Mouse (Mus musculus): ENCODE measurements around the gene Parp1. TPM values are rescaled to one million over a fixed set of nuclear protein-coding genes. Genes with fewer than 3 reads are reported as not detected.

Gene Parp1
- 90.5 and 103 TPM in 2 replicates for polyA plus RNA-seq (2014; fragmentation: Nextera tagmentation; extraction: Ambion mirVana)

DNA sequence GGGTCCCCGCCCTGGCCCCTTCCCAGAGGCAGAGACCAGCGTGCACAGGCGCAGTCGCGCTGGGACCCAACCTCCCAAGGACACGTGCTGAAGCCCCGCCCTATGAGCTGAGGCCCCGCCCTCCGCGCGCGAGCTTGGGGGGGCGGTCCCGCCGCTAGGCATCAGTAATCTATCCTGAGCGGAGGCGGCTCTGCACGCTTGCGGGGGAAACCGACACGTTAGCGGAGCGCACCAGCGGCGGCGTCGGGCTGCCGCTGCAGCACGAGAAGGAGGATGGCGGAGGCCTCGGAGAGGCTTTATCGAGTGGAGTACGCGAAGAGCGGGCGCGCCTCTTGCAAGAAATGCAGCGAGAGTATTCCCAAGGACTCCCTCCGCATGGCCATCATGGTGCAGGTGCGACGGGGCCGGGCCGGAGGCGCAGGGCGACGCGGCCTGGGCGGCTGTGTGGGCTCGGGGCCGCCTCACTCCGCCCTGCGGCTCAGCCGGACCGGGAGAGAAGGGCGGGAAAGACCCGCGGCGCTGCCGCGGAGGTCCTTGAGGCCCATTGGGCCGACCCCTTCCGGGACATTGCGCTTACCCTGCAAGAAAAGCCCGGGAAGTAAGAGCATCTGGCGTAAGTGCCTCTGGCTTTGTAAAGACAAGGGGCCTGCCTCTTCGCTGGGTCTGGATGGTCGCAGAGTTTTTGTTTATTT lies at the start of gene Parp1:
Gene Parp1, plus strand, starts transcription at position 164 of the 692 bp plus-strand sequence.
- Histone ChIP-seq H3K4me1 (ENCODE audit: control insufficient read depth, insufficient read depth, low read length) (peaks cover 16% of the 10 kb centered on the region), H3K27me3 (replicated peaks; ENCODE audit: control insufficient read depth, insufficient read depth, low read length) (no peaks in the 10 kb centered on the region), H3K9me3 (ENCODE audit: control insufficient read depth, low read length) (no peaks in the 10 kb centered on the region), H3K4me2 (ENCODE audit: low read depth, low read length) (peak within 1 kb of the TSS; percentile 95), H3K27ac (replicated peaks; ENCODE audit: low read depth, low read length) (peak within 1 kb of the TSS; percentile 94), H3K4me3 (ENCODE audit: low read depth, low read length) (peak within 1 kb of the TSS; percentile 91), H3K9ac (ENCODE audit: low read depth, low read length) (peak within 1 kb of the TSS; percentile 89), H3K36me3 (ENCODE audit: control insufficient read depth, insufficient read depth, low read length) (peaks cover 13% of the 10 kb centered on the region)
- under 1% methylated on average over 37 of the region's 67 CpGs for WGBS
- DNase-seq (ENCODE audit: low spot score) = peak; percentile 98
- ATAC-seq (ENCODE audit: low read depth) = peak; percentile 97

DNA sequence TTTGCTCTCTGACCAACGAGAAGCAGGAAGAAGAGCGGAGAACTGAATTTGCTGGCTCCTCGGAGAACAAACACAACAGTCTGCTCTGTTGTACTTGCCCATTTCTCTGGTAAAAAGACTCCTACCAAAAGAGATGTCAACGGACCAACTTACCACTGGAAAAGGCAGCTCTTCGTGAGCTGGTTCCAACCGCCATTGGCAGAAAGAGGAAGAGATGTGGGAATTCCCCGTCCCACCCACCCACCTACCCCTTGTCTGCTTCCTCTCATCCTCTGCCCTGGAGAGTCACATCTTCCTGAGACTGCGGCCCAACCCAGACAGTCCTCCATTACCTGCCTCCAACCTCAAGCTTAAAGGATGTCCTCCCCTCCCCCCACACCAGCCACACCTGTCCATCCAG lies 49.2 kb upstream of the Parp1 start:
- H3K27ac ChIP-seq (replicated peaks; ENCODE audit: low read depth, low read length) = 0 out of 2 replicates have a peak overlapping the region, but pooled peaks have one; percentile 4
- H3K27me3 ChIP-seq (replicated peaks; ENCODE audit: control insufficient read depth, insufficient read depth, low read length) = no peaks in the 10 kb centered on the region
- ATAC-seq (ENCODE audit: low read depth) (no peak), DNase-seq (ENCODE audit: low spot score) (no peak)
- no peak overlapping the region for H3K9ac ChIP-seq (ENCODE audit: low read depth, low read length)
- WGBS = 90% methylated on average over 8 of the region's 8 CpGs
- no peak overlapping the region for H3K4me2 ChIP-seq (ENCODE audit: low read depth, low read length)
- no peak overlapping the region for H3K4me3 ChIP-seq (ENCODE audit: low read depth, low read length)
- no peaks in the 10 kb centered on the region for H3K36me3 ChIP-seq (ENCODE audit: control insufficient read depth, insufficient read depth, low read length)
- H3K9me3 ChIP-seq (ENCODE audit: control insufficient read depth, low read length) = no peaks in the 10 kb centered on the region
- peaks cover 23% of the 10 kb centered on the region for H3K4me1 ChIP-seq (ENCODE audit: control insufficient read depth, insufficient read depth, low read length)

DNA sequence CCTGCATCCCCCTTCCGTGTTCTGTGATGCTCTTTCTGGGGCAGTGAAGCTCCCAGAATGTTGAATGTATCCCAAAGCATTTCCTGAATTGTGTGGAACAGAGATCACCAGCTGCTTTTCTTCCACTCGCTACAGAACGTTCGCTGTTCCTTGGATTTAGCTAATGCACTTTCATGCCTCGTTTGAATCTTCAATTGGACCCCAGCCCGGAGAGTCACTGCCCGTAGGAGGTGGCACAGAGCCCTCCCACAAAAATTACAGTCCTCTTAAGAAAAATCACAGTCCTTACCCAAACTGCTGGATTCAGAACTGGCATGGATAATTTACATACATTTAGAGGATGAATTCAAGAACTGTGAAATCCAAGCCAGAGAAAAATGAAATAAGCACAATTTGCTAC lies 48.5 kb upstream of the Parp1 start:
- H3K27me3 ChIP-seq (replicated peaks; ENCODE audit: control insufficient read depth, insufficient read depth, low read length) = no peaks in the 10 kb centered on the region
- no peaks in the 10 kb centered on the region for H3K9me3 ChIP-seq (ENCODE audit: control insufficient read depth, low read length)
- peaks cover 18% of the 10 kb centered on the region for H3K4me1 ChIP-seq (ENCODE audit: control insufficient read depth, insufficient read depth, low read length)
- WGBS = 32% methylated on average over 7 of the region's 7 CpGs
- no peak overlapping the region for H3K4me2 ChIP-seq (ENCODE audit: low read depth, low read length)
- ATAC-seq (ENCODE audit: low read depth) (no peak), DNase-seq (ENCODE audit: low spot score) (peak; percentile 86)
- H3K4me3 ChIP-seq (ENCODE audit: low read depth, low read length) = no peak overlapping the region
- 0 out of 2 replicates have a peak overlapping the region, but pooled peaks have one; percentile 4 for H3K27ac ChIP-seq (replicated peaks; ENCODE audit: low read depth, low read length)
- no peaks in the 10 kb centered on the region for H3K36me3 ChIP-seq (ENCODE audit: control insufficient read depth, insufficient read depth, low read length)
- no peak overlapping the region for H3K9ac ChIP-seq (ENCODE audit: low read depth, low read length)

DNA sequence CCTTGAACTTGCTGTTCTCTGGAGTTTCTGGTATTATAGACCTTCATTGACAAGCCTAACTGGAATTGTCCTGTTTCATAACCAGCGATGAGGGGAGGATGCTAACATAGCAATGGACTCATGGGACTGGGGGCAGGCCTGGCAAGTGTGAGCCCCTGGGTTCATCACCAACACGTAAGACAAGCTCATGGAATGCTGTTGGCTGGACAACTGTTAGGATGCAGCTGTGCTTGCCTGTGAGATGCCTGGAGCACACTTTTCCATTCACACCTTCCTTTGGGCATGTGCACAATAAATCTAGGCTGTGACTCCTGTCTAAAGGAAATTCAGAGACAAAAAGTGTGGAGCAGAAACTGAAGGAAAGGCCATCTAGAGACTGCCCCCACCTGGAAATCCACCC lies 45.4 kb upstream of the Parp1 start:
- Histone ChIP-seq H3K27ac (replicated peaks; ENCODE audit: low read depth, low read length) (no peak overlapping the region), H3K4me2 (ENCODE audit: low read depth, low read length) (no peak overlapping the region), H3K9me3 (ENCODE audit: control insufficient read depth, low read length) (no peaks in the 10 kb centered on the region), H3K4me1 (ENCODE audit: control insufficient read depth, insufficient read depth, low read length) (peaks cover 13% of the 10 kb centered on the region), H3K9ac (ENCODE audit: low read depth, low read length) (no peak overlapping the region), H3K4me3 (ENCODE audit: low read depth, low read length) (no peak overlapping the region), H3K36me3 (ENCODE audit: control insufficient read depth, insufficient read depth, low read length) (no peaks in the 10 kb centered on the region), H3K27me3 (replicated peaks; ENCODE audit: control insufficient read depth, insufficient read depth, low read length) (no peaks in the 10 kb centered on the region)
- no peak for DNase-seq (ENCODE audit: low spot score)
- no peak for ATAC-seq (ENCODE audit: low read depth)
- 81% methylated on average over 2 of the region's 2 CpGs for WGBS

DNA sequence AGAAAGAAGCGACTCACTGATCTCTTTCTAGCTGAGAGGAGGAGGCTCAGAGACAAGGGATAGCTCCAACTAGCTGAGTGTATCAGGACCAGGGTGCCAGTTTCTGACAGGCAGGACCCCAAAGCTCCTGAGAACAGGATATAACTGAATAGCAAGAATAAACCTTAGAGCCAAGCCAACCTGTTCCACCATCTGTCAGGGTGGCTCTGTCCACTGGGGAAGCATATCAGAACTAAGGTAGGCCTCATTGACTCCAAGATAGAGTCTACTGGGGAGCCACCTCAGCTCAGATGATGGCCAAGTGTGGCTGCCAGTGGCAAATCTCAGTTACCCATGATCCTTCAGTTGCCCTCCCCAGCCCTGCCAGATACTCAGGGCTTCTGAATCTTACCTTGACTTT lies 43.4 kb upstream of the Parp1 start:
- Histone ChIP-seq H3K27me3 (replicated peaks; ENCODE audit: control insufficient read depth, insufficient read depth, low read length) (no peaks in the 10 kb centered on the region), H3K27ac (replicated peaks; ENCODE audit: low read depth, low read length) (no peak overlapping the region), H3K4me1 (ENCODE audit: control insufficient read depth, insufficient read depth, low read length) (peaks cover 4% of the 10 kb centered on the region), H3K4me3 (ENCODE audit: low read depth, low read length) (no peak overlapping the region), H3K36me3 (ENCODE audit: control insufficient read depth, insufficient read depth, low read length) (no peaks in the 10 kb centered on the region), H3K9ac (ENCODE audit: low read depth, low read length) (no peak overlapping the region), H3K4me2 (ENCODE audit: low read depth, low read length) (no peak overlapping the region), H3K9me3 (ENCODE audit: control insufficient read depth, low read length) (no peaks in the 10 kb centered on the region)
- 78% methylated on average over 1 of the region's 1 CpGs for WGBS
- no peak for ATAC-seq (ENCODE audit: low read depth)
- no peak for DNase-seq (ENCODE audit: low spot score)

DNA sequence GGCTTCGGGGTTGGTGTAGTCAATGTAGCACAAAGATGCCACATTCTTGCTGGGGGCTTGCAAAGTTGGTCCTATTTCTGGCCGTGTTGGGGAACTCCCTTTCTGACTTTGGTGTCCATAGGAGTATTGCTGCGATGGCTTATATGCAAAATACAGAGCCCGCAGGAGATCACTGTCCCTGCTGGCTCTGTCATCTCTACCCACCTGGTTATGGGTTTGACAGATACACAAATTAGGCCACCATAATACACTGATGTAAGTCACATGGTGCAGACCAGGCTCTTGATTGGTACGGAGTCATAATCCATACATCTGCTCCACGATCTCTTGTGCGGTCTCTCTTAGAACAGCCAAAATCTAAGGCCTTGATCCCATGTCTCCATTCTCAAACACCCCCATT lies 38.9 kb upstream of the Parp1 start:
- ATAC-seq (ENCODE audit: low read depth) = no peak
- WGBS = 88% methylated on average over 7 of the region's 7 CpGs
- DNase-seq (ENCODE audit: low spot score) = no peak
- no peaks in the 10 kb centered on the region for H3K4me1 ChIP-seq (ENCODE audit: control insufficient read depth, insufficient read depth, low read length)
- no peak overlapping the region for H3K27ac ChIP-seq (replicated peaks; ENCODE audit: low read depth, low read length)
- H3K36me3 ChIP-seq (ENCODE audit: control insufficient read depth, insufficient read depth, low read length) = no peaks in the 10 kb centered on the region
- no peaks in the 10 kb centered on the region for H3K27me3 ChIP-seq (replicated peaks; ENCODE audit: control insufficient read depth, insufficient read depth, low read length)
- no peak overlapping the region for H3K9ac ChIP-seq (ENCODE audit: low read depth, low read length)
- no peak overlapping the region for H3K4me2 ChIP-seq (ENCODE audit: low read depth, low read length)
- H3K9me3 ChIP-seq (ENCODE audit: control insufficient read depth, low read length) = peaks cover 14% of the 10 kb centered on the region; the same call in 1 of the 2 replicates
- H3K4me3 ChIP-seq (ENCODE audit: low read depth, low read length) = no peak overlapping the region

DNA sequence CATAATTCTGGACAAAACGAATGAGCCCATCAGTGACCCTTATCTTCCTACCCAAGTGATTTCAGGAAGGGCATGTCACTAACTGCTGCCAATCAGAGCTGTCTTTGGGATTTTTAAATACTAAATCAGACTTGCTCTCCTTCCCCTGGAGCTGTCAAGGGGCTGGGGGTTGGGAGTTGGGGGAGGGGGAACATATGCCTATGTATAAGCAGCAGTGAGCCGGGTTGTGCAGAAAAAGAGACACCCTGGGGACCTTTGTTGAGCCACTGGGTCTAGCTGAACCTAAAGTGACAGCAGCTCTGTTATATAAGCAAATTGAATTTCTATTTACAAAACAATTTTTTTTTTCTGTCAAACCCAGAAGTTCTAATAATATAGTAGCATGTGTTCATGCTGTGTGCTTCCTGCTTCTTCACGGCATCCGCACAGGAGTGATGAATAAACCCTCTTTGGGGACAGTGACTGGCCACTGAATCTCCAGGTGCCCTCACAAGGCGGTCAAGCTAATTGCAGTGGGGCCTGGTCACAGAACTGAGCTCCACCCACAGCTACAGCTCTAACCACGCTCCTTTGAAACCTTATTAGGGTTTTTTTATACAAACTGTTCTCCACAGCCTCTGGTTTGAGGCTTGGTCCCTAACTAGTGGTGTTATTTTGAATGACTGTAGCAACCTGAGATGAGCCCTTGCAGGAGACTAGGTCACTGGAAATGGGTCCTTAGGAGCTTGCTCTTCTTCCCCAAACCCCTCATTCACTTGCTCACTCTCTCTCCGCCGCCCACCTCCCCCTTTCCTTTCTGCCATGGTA lies 38.1 kb upstream of the Parp1 start:
- WGBS = 60% methylated on average over 8 of the region's 8 CpGs
- no peaks in the 10 kb centered on the region for H3K27me3 ChIP-seq (replicated peaks; ENCODE audit: control insufficient read depth, insufficient read depth, low read length)
- no peak for ATAC-seq (ENCODE audit: low read depth)
- peaks cover 14% of the 10 kb centered on the region; the same call in 1 of the 2 replicates for H3K9me3 ChIP-seq (ENCODE audit: control insufficient read depth, low read length)
- no peaks in the 10 kb centered on the region for H3K36me3 ChIP-seq (ENCODE audit: control insufficient read depth, insufficient read depth, low read length)
- H3K4me2 ChIP-seq (ENCODE audit: low read depth, low read length) = no peak overlapping the region
- H3K9ac ChIP-seq (ENCODE audit: low read depth, low read length) = no peak overlapping the region
- DNase-seq (ENCODE audit: low spot score) = no peak
- H3K27ac ChIP-seq (replicated peaks; ENCODE audit: low read depth, low read length) = no peak overlapping the region
- H3K4me1 ChIP-seq (ENCODE audit: control insufficient read depth, insufficient read depth, low read length) = no peaks in the 10 kb centered on the region
- H3K4me3 ChIP-seq (ENCODE audit: low read depth, low read length) = no peak overlapping the region

DNA sequence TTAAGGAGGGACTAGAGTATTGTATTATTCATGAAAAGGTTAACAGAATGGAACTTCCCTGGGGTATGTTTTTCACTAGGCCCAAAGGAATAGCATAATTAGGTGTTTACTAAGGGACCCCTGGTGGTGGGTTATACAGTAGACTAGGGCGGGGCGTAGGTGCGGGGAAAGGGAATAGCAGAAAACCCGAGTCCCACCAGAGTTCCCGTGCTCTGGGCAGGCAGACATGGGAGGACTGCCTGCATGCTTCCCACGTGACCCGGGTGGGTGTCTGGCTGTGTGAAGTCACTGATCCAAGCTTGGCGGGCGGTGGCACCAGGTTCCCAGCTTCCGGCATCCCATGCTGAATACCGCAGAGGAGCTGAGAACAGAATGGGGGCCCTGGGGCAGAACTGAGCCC lies 36.1 kb upstream of the Parp1 start:
- Histone ChIP-seq H3K9ac (ENCODE audit: low read depth, low read length) (no peak overlapping the region), H3K27me3 (replicated peaks; ENCODE audit: control insufficient read depth, insufficient read depth, low read length) (no peaks in the 10 kb centered on the region), H3K36me3 (ENCODE audit: control insufficient read depth, insufficient read depth, low read length) (no peaks in the 10 kb centered on the region), H3K9me3 (ENCODE audit: control insufficient read depth, low read length) (peaks cover 14% of the 10 kb centered on the region; the same call in 1 of the 2 replicates), H3K4me3 (ENCODE audit: low read depth, low read length) (no peak overlapping the region), H3K4me2 (ENCODE audit: low read depth, low read length) (no peak overlapping the region), H3K4me1 (ENCODE audit: control insufficient read depth, insufficient read depth, low read length) (no peaks in the 10 kb centered on the region), H3K27ac (replicated peaks; ENCODE audit: low read depth, low read length) (no peak overlapping the region)
- ATAC-seq (ENCODE audit: low read depth) (no peak), DNase-seq (ENCODE audit: low spot score) (no peak)
- 93% methylated on average over 11 of the region's 11 CpGs for WGBS
